Mouse (Mus musculus): ENCODE measurements around the gene Rdh16. TPM values are rescaled to one million over a fixed set of nuclear protein-coding genes. Genes with fewer than 3 reads are reported as not detected.
"Not testable (repeated sequence)": the region's sequence is repeated elsewhere in the genome, so short reads cannot be mapped to it uniquely, and the experiment has no call there.

Rdh16 gene
- polyA plus RNA-seq, 1 experiment: 0.04 TPM

- TF ChIP-seq CTCF (IDR thresholded peaks at IDR 0.05; ENCODE audit: extremely low read depth, insufficient read depth, insufficient read length, insufficient replicate concordance): no peak
- no peak for TF ChIP-seq POLR2A (IDR thresholded peaks at IDR 0.05; ENCODE audit: low read depth, low read length)
- Histone ChIP-seq H3K27me3 (ENCODE audit: control insufficient read depth, insufficient read depth, low read length) (no peaks in the 10 kb centered on the region), H3K27ac (ENCODE audit: insufficient read depth, low read length) (no peak overlapping the region), H3K36me3 (ENCODE audit: control insufficient read depth, insufficient read depth, low read length) (no peaks in the 10 kb centered on the region), H3K4me1 (ENCODE audit: control insufficient read depth, insufficient read depth, insufficient read length) (no peaks in the 10 kb centered on the region), H3K4me3 (ENCODE audit: extremely low read depth, insufficient read depth, insufficient read length) (no peak overlapping the region)
- 71% methylated on average over 5 of the region's 5 CpGs for WGBS
- DNase-seq (ENCODE audit: low read depth in 1 of 2, low spot score in 2 of 2): no peak
Measured at GRCm38 (mm10) chr10:127802236-127802635, 1.3 kb downstream of the Rdh16 start.

GRCm38 (mm10) chr10:127804416-127804815, 3.5 kb downstream of the Rdh16 start:
- TF ChIP-seq CTCF (IDR thresholded peaks at IDR 0.05; ENCODE audit: extremely low read depth, insufficient read depth, insufficient read length, insufficient replicate concordance) (no peak), POLR2A (IDR thresholded peaks at IDR 0.05; ENCODE audit: low read depth, low read length) (no peak)
- Histone ChIP-seq H3K4me3 (ENCODE audit: extremely low read depth, insufficient read depth, insufficient read length) (no peak overlapping the region), H3K4me1 (ENCODE audit: control insufficient read depth, insufficient read depth, insufficient read length) (no peaks in the 10 kb centered on the region), H3K27me3 (ENCODE audit: control insufficient read depth, insufficient read depth, low read length) (no peaks in the 10 kb centered on the region), H3K36me3 (ENCODE audit: control insufficient read depth, insufficient read depth, low read length) (no peaks in the 10 kb centered on the region), H3K27ac (ENCODE audit: insufficient read depth, low read length) (no peak overlapping the region)
- DNase-seq (ENCODE audit: low read depth in 1 of 2, low spot score in 2 of 2): no peak
- WGBS: 80% methylated on average over 7 of the region's 7 CpGs

GRCm38 (mm10) chr10:127815888-127816287, 14.9 kb downstream of the Rdh16 start:
- TF ChIP-seq POLR2A (IDR thresholded peaks at IDR 0.05; ENCODE audit: low read depth, low read length) (no peak), CTCF (IDR thresholded peaks at IDR 0.05; ENCODE audit: extremely low read depth, insufficient read depth, insufficient read length, insufficient replicate concordance) (no peak)

GRCm38 (mm10) chr10:127817268-127817910, 16.4 kb downstream of the Rdh16 start:
- 79% methylated on average over 4 of the region's 4 CpGs for WGBS
- not testable (repeated sequence) for H3K27ac ChIP-seq (ENCODE audit: insufficient read depth, low read length); H3K27me3 ChIP-seq (ENCODE audit: control insufficient read depth, insufficient read depth, low read length); H3K36me3 ChIP-seq (ENCODE audit: control insufficient read depth, insufficient read depth, low read length); H3K4me1 ChIP-seq (ENCODE audit: control insufficient read depth, insufficient read depth, insufficient read length); H3K4me3 ChIP-seq (ENCODE audit: extremely low read depth, insufficient read depth, insufficient read length); DNase-seq (ENCODE audit: low read depth in 1 of 2, low spot score in 2 of 2)

More at GRCm38 (mm10) chr10:127815888-127816287, 14.9 kb downstream of the Rdh16 start:
- Histone ChIP-seq H3K36me3 (ENCODE audit: control insufficient read depth, insufficient read depth, low read length) (no peaks in the 10 kb centered on the region), H3K4me3 (ENCODE audit: extremely low read depth, insufficient read depth, insufficient read length) (no peak overlapping the region), H3K27ac (ENCODE audit: insufficient read depth, low read length) (no peak overlapping the region), H3K4me1 (ENCODE audit: control insufficient read depth, insufficient read depth, insufficient read length) (no peaks in the 10 kb centered on the region), H3K27me3 (ENCODE audit: control insufficient read depth, insufficient read depth, low read length) (no peaks in the 10 kb centered on the region)
- no peak for DNase-seq (ENCODE audit: low read depth in 1 of 2, low spot score in 2 of 2)

- 83% methylated on average over 2 of the region's 2 CpGs for WGBS
- not testable (repeated sequence) for DNase-seq (ENCODE audit: low read depth in 1 of 2, low spot score in 2 of 2); H3K27ac ChIP-seq (ENCODE audit: insufficient read depth, low read length); H3K4me3 ChIP-seq (ENCODE audit: extremely low read depth, insufficient read depth, insufficient read length); H3K27me3 ChIP-seq (ENCODE audit: control insufficient read depth, insufficient read depth, low read length); H3K4me1 ChIP-seq (ENCODE audit: control insufficient read depth, insufficient read depth, insufficient read length); H3K36me3 ChIP-seq (ENCODE audit: control insufficient read depth, insufficient read depth, low read length)
Measured at GRCm38 (mm10) chr10:127821806-127822205, 20.9 kb downstream of the Rdh16 start.

GRCm38 (mm10) chr10:127825386-127825785, 24.4 kb downstream of the Rdh16 start:
- DNase-seq (ENCODE audit: low read depth in 1 of 2, low spot score in 2 of 2): no peak
- Histone ChIP-seq H3K27ac (ENCODE audit: insufficient read depth, low read length) (no peak overlapping the region), H3K4me1 (ENCODE audit: control insufficient read depth, insufficient read depth, insufficient read length) (no peaks in the 10 kb centered on the region), H3K36me3 (ENCODE audit: control insufficient read depth, insufficient read depth, low read length) (no peaks in the 10 kb centered on the region), H3K4me3 (ENCODE audit: extremely low read depth, insufficient read depth, insufficient read length) (no peak overlapping the region), H3K27me3 (ENCODE audit: control insufficient read depth, insufficient read depth, low read length) (no peaks in the 10 kb centered on the region)
- TF ChIP-seq POLR2A (IDR thresholded peaks at IDR 0.05; ENCODE audit: low read depth, low read length) (no peak), CTCF (IDR thresholded peaks at IDR 0.05; ENCODE audit: extremely low read depth, insufficient read depth, insufficient read length, insufficient replicate concordance) (no peak)
- WGBS: 62% methylated on average over 6 of the region's 6 CpGs

GRCm38 (mm10) chr10:127829121-127829520, 28.2 kb downstream of the Rdh16 start:
- TF ChIP-seq CTCF (IDR thresholded peaks at IDR 0.05; ENCODE audit: extremely low read depth, insufficient read depth, insufficient read length, insufficient replicate concordance) (no peak), POLR2A (IDR thresholded peaks at IDR 0.05; ENCODE audit: low read depth, low read length) (no peak)
- DNase-seq (ENCODE audit: low read depth in 1 of 2, low spot score in 2 of 2): no peak
- Histone ChIP-seq H3K4me3 (ENCODE audit: extremely low read depth, insufficient read depth, insufficient read length) (no peak overlapping the region), H3K36me3 (ENCODE audit: control insufficient read depth, insufficient read depth, low read length) (no peaks in the 10 kb centered on the region), H3K27ac (ENCODE audit: insufficient read depth, low read length) (no peak overlapping the region), H3K27me3 (ENCODE audit: control insufficient read depth, insufficient read depth, low read length) (no peaks in the 10 kb centered on the region), H3K4me1 (ENCODE audit: control insufficient read depth, insufficient read depth, insufficient read length) (no peaks in the 10 kb centered on the region)
- WGBS: 78% methylated on average over 3 of the region's 3 CpGs

DNA sequence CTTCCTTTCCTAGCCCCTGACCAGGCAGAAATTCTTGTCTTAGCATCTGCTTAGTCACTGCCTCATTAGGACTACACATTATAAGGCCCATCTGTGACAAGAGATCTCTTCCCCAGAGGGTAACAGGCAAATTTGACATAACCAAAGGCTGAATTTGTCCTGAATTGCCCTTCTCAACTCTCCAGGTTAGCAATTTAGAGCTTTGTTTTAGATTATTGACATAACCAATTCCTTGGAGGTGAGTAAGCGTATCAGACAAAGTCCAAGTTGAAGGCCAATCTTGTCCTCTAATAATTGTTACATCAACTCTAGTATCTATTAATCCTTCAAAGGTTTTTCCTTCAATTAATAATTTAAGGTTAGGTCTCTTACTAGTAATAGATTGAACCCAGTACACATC, 33.2 kb downstream of the Rdh16 start:
- not testable (repeated sequence) for H3K36me3 ChIP-seq (ENCODE audit: control insufficient read depth, insufficient read depth, low read length); H3K4me1 ChIP-seq (ENCODE audit: control insufficient read depth, insufficient read depth, insufficient read length); H3K27ac ChIP-seq (ENCODE audit: insufficient read depth, low read length); H3K27me3 ChIP-seq (ENCODE audit: control insufficient read depth, insufficient read depth, low read length); DNase-seq (ENCODE audit: low read depth in 1 of 2, low spot score in 2 of 2); H3K4me3 ChIP-seq (ENCODE audit: extremely low read depth, insufficient read depth, insufficient read length)
- 97% methylated on average over 1 of the region's 1 CpGs for WGBS
